Mouse (Mus musculus): ENCODE data around the gene Scarf1. TPM values are rescaled to one million over a fixed set of nuclear protein-coding genes. Genes with fewer than 3 reads are reported as not detected.
A peak's percentile ranks its signal among the peaks of the same experiment; 100 is the strongest.

Gene Scarf1
- total RNA-seq, 2 experiments from 2014 or later: 1.3 TPM

- Histone ChIP-seq H3K27ac (peak overlapping the region; percentile 46; the same call in 1 of the 2 replicates), H3K4me3 (no peak overlapping the region)
- DNase-seq (ENCODE audit: low spot score in 2 of 2): no peak
- TF ChIP-seq CTCF (conservative IDR thresholded peaks at IDR 0.05): no peak
Measured at GRCm38 (mm10) chr11:75563851-75564548, 50.7 kb downstream of the Scarf1 start.

- Histone ChIP-seq H3K4me3 (no peak overlapping the region), H3K27ac (peak overlapping the region; percentile 83)
- DNase-seq (ENCODE audit: low spot score in 2 of 2): no peak
- no peak for TF ChIP-seq CTCF (conservative IDR thresholded peaks at IDR 0.05)
Measured at GRCm38 (mm10) chr11:75565849-75566248, 52.5 kb downstream of the Scarf1 start.

GRCm38 (mm10) chr11:75566276-75567196 is 53.2 kb downstream of the Scarf1 start:
- no peak for TF ChIP-seq CTCF (conservative IDR thresholded peaks at IDR 0.05)
- no peak for DNase-seq (ENCODE audit: low spot score in 2 of 2)
- Histone ChIP-seq H3K27ac (peak overlapping the region; percentile 83), H3K4me3 (no peak overlapping the region)

GRCm38 (mm10) chr11:75567346-75568114 is 54.2 kb downstream of the Scarf1 start:
- DNase-seq (ENCODE audit: low spot score in 2 of 2): no peak
- no peak for TF ChIP-seq CTCF (conservative IDR thresholded peaks at IDR 0.05)
- Histone ChIP-seq H3K27ac (peak overlapping the region; percentile 83), H3K4me3 (no peak overlapping the region)

- no peak for TF ChIP-seq CTCF (conservative IDR thresholded peaks at IDR 0.05)
Measured at GRCm38 (mm10) chr11:75568115-75568511, 54.8 kb downstream of the Scarf1 start.

GRCm38 (mm10) chr11:75568962-75569361 is 55.6 kb downstream of the Scarf1 start:
- H3K27ac ChIP-seq: no peak overlapping the region
- no peak for DNase-seq (ENCODE audit: low spot score in 2 of 2)
- no peak for TF ChIP-seq CTCF (conservative IDR thresholded peaks at IDR 0.05)
- no peak overlapping the region for H3K4me3 ChIP-seq

More at GRCm38 (mm10) chr11:75568115-75568511, 54.8 kb downstream of the Scarf1 start:
- no peak overlapping the region for H3K4me3 ChIP-seq
- no peak for DNase-seq (ENCODE audit: low spot score in 2 of 2)
- H3K27ac ChIP-seq: peak overlapping the region; percentile 83; the same call in 1 of the 2 replicates

- Histone ChIP-seq H3K27ac (no peak overlapping the region), H3K4me3 (no peak overlapping the region)
- TF ChIP-seq CTCF (conservative IDR thresholded peaks at IDR 0.05): no peak
- DNase-seq (ENCODE audit: low spot score in 2 of 2): no peak
Measured at GRCm38 (mm10) chr11:75570375-75571125, 57.2 kb downstream of the Scarf1 start.

GRCm38 (mm10) chr11:75571126-75571990 is 58.0 kb downstream of the Scarf1 start:
- peak overlapping the region; percentile 67; the same call in 1 of the 2 replicates for H3K27ac ChIP-seq
- DNase-seq (ENCODE audit: low spot score in 2 of 2): no peak
- TF ChIP-seq CTCF (conservative IDR thresholded peaks at IDR 0.05): no peak
- no peak overlapping the region for H3K4me3 ChIP-seq

GRCm38 (mm10) chr11:75572301-75572791 is 59.0 kb downstream of the Scarf1 start:
- peak in 1 of 2 experiments; percentile 39 for DNase-seq (ENCODE audit: low spot score in 2 of 2)
- no peak for TF ChIP-seq CTCF (conservative IDR thresholded peaks at IDR 0.05)
- peak overlapping the region; percentile 67 for H3K27ac ChIP-seq
- H3K4me3 ChIP-seq: no peak overlapping the region

- Histone ChIP-seq H3K4me3 (no peak overlapping the region), H3K27ac (peak overlapping the region; percentile 67)
- peak; percentile 93 to 97 for DNase-seq (ENCODE audit: low spot score in 2 of 2)
- peak; percentile 99 for TF ChIP-seq CTCF (conservative IDR thresholded peaks at IDR 0.05)
Measured at GRCm38 (mm10) chr11:75572854-75573650, 59.7 kb downstream of the Scarf1 start.

Measured in layer of hippocampus, adult 2 months (tissue).